Mouse (Mus musculus): ENCODE results near the gene Vav3.

- TF ChIP-seq CTCF (IDR thresholded peaks at IDR 0.05; ENCODE audit: control insufficient read depth, insufficient read depth, insufficient read length): no peak
- TF ChIP-seq MYOD1 (IDR thresholded peaks at IDR 0.05; ENCODE audit: control insufficient read depth, insufficient read length, low read depth): no peak
- TF ChIP-seq USF1 (IDR thresholded peaks at IDR 0.05; ENCODE audit: low read depth): no peak
- TF ChIP-seq MAX (IDR thresholded peaks at IDR 0.05): no peak
- no peak for TF ChIP-seq FOSL1 (IDR thresholded peaks at IDR 0.05; ENCODE audit: insufficient read depth, low read length, poor library complexity, severe bottlenecking)
- TF ChIP-seq MYOG (IDR thresholded peaks at IDR 0.05; ENCODE audit: control insufficient read depth, extremely low read depth, insufficient read length): no peak
These were observed 48.3 kb downstream of the Vav3 start for GRCm38 (mm10) chr3:109388730-109389129.

Measured in C2C12 (cell line).